Mouse (Mus musculus): ENCODE measurements around the gene Tmem114.

Gene Tmem114

GRCm38 (mm10) chr16:8406708-8407107 is 18.2 kb downstream of the Tmem114 start:
- peak; percentile 79 for DNase-seq (ENCODE audit: low read depth)

GRCm38 (mm10) chr16:8402663-8403062 is 22.3 kb downstream of the Tmem114 start:
- no peak for DNase-seq (ENCODE audit: low read depth)

GRCm38 (mm10) chr16:8401171-8401955 is 23.6 kb downstream of the Tmem114 start:
- no peak for DNase-seq (ENCODE audit: low read depth)

GRCm38 (mm10) chr16:8399868-8400267 is 25.1 kb downstream of the Tmem114 start:
- DNase-seq (ENCODE audit: low read depth) = peak; percentile 18

DNA sequence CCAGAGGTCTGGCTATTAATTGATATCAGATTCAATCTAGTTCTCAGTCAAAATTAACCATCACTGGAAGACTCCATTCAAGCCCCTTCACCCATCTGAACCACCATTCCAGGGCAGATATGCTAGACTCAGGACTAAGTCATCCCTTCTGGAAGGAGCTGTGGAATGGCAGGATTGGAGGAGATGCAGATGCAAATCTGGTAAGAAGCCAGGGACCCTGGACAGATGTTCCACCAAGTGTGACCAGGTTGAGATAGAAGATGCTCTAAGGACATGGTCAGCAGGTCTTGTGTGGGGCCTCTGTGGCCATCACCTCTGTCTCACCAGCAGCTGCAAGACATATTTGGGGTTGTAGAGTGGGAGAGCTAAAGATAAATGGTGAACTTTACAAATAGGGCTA is 30.0 kb downstream of the Tmem114 start:
- no peak for DNase-seq (ENCODE audit: low read depth)

GRCm38 (mm10) chr16:8388491-8388890 is 36.4 kb downstream of the Tmem114 start:
- no peak for DNase-seq (ENCODE audit: low read depth)

GRCm38 (mm10) chr16:8386386-8386785 is 38.5 kb downstream of the Tmem114 start:
- DNase-seq (ENCODE audit: low read depth) = no peak

GRCm38 (mm10) chr16:8385679-8386078 is 39.3 kb downstream of the Tmem114 start:
- no peak for DNase-seq (ENCODE audit: low read depth)

- no peak for DNase-seq (ENCODE audit: low read depth)
These were observed 40.2 kb downstream of the Tmem114 start for GRCm38 (mm10) chr16:8384772-8385171.

GRCm38 (mm10) chr16:8383396-8383795 is 41.5 kb downstream of the Tmem114 start:
- no peak for DNase-seq (ENCODE audit: low read depth)

GRCm38 (mm10) chr16:8363066-8363465 is 61.9 kb downstream of the Tmem114 start:
- DNase-seq (ENCODE audit: low read depth) = no peak

All from 416B (cell line).